Mouse (Mus musculus) left cerebral cortex, postnatal 10 days (tissue): ENCODE results near the gene Nop16. TPM values are rescaled to one million over a fixed set of nuclear protein-coding genes. Genes with fewer than 3 reads are reported as not detected.

ENCODE experiments used
- DNase-seq, 2 experiments: peaks; one replicate each; pipeline ENCODE4 v3.0.0; 2021 to 2022; ENCODE audit warnings: low spot score in 2 of 2, mixed read lengths in 1 of 2; ENCODE audit errors: extremely low spot score in 1 of 2
- intact Hi-C: fragments of 180-260 bp; cut with DNase I; formaldehyde crosslinking; loops from one replicate; pipeline ENCODE4 v1.15.1; 2025
- microRNA-seq: library from miRNA; unstranded; fragments of <30 nt; microRNA quantifications from one replicate; pipeline ENCODE4 v1.2.0, GENCODE M21; 2022
- total RNA-seq, 2 experiments: library from RNA; stranded (reverse); gene quantifications; 2 replicates each; pipeline ENCODE4 v1.2.3; 2021

Gene Nop16
- total RNA-seq, 2 experiments from 2014 or later = 32.1 to 34.8 TPM

DNA sequence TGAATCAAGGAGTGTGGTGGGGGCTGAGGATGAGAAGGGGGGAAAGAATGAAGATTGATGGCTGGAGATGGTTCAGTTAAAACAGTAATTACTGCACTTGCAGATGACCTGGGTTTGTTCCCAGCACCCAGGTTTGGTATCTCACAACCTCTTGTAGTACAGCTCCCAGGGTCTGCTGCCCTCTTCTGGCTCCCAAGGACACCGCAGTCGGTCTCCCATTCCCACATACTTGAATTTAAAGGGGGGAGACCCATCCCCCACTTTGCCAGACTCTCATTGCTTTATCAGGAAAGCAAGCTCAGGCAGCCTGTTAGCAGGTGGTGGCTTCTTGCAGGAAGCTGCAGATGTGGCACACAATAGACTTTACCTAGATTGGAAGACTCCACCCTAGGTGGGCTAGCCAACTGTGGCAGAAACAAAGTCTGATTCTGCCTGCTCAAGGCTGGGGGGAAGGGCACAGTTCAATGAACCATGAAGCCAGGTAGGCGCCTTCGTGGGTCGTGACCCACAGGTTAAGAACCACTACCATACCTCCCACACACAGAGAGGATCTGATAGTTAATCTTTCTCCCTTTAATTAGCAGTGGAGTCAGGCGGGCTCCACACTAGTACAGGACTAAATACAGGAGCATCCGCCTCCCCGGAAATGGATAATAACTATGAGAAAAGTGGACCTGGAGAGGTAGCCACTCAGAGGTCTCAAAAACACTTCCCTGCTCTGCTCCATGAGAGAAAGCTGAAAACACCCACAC lies 24.1 kb downstream of the Nop16 start:
- DNase-seq = peak; percentile 49 to 76
- intact Hi-C loops = no loop called here

DNA sequence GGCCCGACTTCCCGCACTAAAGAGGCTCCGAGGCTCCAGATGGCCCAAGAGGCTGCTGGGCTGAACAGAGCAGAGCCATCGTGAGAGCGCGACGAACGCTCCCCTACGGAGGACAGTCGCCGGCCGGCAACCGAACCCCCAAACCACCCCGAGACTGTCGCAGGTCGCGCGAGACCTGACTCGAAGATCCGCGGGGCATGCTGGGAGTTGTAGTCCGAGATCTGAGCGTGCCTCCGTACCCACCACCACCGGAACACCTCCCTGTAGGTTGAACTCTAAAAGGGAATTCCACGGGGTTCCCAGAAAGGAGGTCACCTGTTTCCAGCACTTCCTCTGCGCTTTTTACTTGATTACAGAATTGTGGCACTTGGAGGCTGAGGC lies 24.7 kb downstream of the Nop16 start, which contains the start of gene 4833439L19Rik:
Gene 4833439L19Rik (minus strand): TSS at position 235 of the 381 bp plus-strand sequence.
- peak; percentile 91 to 96 for DNase-seq
- intact Hi-C loops = no loop called here

- DNase-seq = no peak
- intact Hi-C loops = loop anchor here (5.0 kb wide), 1 partner anchor 97 kb away; the partner anchor contains the start of gene Thoc3
Observed at GRCm38 (mm10) chr13:54564232-54565200, 25.4 kb downstream of the Nop16 start.

DNA sequence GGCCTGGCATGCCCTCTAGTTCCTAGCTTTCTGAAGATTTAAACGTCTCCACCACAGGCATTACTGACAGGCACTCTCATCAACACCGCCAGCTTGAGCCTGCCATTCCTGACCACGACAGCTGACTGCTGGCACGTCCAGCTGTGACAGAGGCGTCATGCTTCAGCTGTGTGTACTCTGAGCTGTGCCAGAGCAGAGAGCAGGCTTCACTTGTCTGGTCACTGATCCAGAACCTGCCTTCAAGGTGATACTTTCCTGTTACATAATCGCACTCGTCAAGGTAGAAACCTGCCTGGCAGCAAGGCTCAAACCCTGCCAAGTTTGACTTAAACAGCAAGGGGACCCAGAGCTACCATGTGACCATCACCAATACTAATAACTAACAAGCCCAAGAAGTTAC lies 27.3 kb downstream of the Nop16 start:
- intact Hi-C loops = loop anchor here (5.0 kb wide), 1 partner anchor 95 kb away; the partner anchor contains the start of gene Thoc3

DNA sequence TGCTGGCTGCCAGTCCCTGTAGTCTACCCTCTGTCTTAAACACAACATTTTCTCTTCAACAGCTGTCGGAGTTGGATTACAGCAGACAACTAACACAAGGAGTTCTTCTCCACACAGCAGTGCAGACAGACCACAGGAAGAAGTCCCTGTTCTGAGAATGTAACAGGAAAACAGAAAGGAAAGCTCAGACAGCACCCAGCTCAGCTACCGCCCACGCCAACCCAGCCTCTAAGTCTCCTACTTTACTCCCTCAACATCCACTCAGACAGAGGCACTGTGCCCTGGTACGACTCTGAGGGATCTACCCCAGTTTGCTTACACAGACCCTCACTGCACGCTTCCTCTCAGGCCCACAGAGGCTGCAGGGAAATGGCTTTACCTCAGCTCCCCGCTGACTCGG lies 29.3 kb downstream of the Nop16 start:
- DNase-seq = no peak
- intact Hi-C loops = loop anchor here (5.0 kb wide), 1 partner anchor 93 kb away; the partner anchor contains the start of gene Thoc3

More for the DNA sequence above, 27.3 kb downstream of the Nop16 start:
- DNase-seq = no peak

DNA sequence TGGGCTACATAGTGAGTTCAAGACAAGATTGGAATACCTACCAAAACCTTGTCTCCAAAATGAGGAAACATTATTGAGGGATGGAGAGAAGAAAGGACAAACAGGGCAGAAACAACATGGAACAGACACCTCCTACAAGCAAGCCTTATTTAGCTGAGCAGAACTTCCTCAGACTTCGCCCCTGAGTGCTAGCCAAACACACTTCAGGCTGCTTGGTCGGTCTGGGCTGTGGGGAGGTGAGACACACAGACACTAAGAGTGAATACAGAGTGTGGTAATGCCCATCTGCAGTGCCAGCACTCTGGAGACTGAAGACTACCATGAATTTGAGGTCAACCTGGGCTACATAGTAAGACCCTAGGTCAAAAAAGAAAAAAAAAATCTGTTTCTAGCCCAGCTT lies 30.2 kb downstream of the Nop16 start:
- no peak for DNase-seq

GRCm38 (mm10) chr13:54557652-54558051 lies 32.2 kb downstream of the Nop16 start:
- DNase-seq = no peak
- intact Hi-C loops = no loop called here

More for the DNA sequence above, 30.2 kb downstream of the Nop16 start:
- intact Hi-C loops = loop anchor here (5.0 kb wide), 1 partner anchor 92 kb away; the partner anchor contains the start of gene Thoc3

- no peak for DNase-seq
- intact Hi-C loops = no loop called here
Observed at GRCm38 (mm10) chr13:54556796-54557195, 33.1 kb downstream of the Nop16 start.

- intact Hi-C loops = no loop called here
- DNase-seq = no peak
Observed at GRCm38 (mm10) chr13:54556176-54556575, 33.7 kb downstream of the Nop16 start.

GRCm38 (mm10) chr13:54548036-54548435 lies 41.9 kb downstream of the Nop16 start:
- no peak for DNase-seq
- intact Hi-C loops = no loop called here

Small RNAs within 50 kb of the gene (microRNA-seq; reads per million reads assigned to microRNA genes)
- gene Gm24195 = not detected

Other genes starting within 250 kb of the Nop16 start
- gene Cplx2, start 218.7 kb downstream of the Nop16 start, total RNA-seq = 100 to 1,000 TPM; 641 to 656 TPM
- gene Thoc3, start 121.2 kb downstream of the Nop16 start, total RNA-seq = 10 to 100 TPM; 41.3 to 41.4 TPM
- 10 to 100 TPM; 17.4 to 19.9 TPM for gene Simc1, start 86.3 kb downstream of the Nop16 start, total RNA-seq
- 100 to 1,000 TPM; 137 to 152 TPM for gene 4833439L19Rik, start 24.7 kb downstream of the Nop16 start, total RNA-seq
- 10 to 100 TPM; 37.0 to 39.9 TPM for gene Arl10, start 15.1 kb downstream of the Nop16 start, total RNA-seq
- 100 to 1,000 TPM; 156 to 168 TPM for gene Higd2a, start 117 bp upstream of the Nop16 start, total RNA-seq
- gene Cltb, start 21.3 kb upstream of the Nop16 start, total RNA-seq = 100 to 1,000 TPM; 325 to 333 TPM
- gene Faf2, start 31.7 kb upstream of the Nop16 start, total RNA-seq = 10 to 100 TPM; 49.5 to 57.1 TPM
- gene Rnf44, start 103.8 kb upstream of the Nop16 start, total RNA-seq = 100 to 1,000 TPM in 1 of 2 experiments, 10 to 100 TPM in 1; 97.4 to 102 TPM
- gene Cdhr2, start 111.4 kb upstream of the Nop16 start, total RNA-seq = under 1 TPM; 0.34 to 0.51 TPM
- 100 to 1,000 TPM; 213 to 226 TPM for gene Gprin1, start 159.8 kb upstream of the Nop16 start, total RNA-seq
- 100 to 1,000 TPM; 739 to 802 TPM for gene Sncb, start 176.5 kb upstream of the Nop16 start, total RNA-seq
- under 1 TPM in 1 of 2 experiments, not detected in 1; 0.17 TPM for gene Eif4e1b, start 193.9 kb upstream of the Nop16 start, total RNA-seq
- gene Tspan17, start 199.3 kb upstream of the Nop16 start, total RNA-seq = 10 to 100 TPM; 64.3 to 69.0 TPM